Mouse (Mus musculus) adrenal gland, postnatal 10 days (tissue): ENCODE results near the gene Eya4. TPM values are rescaled to one million over a fixed set of nuclear protein-coding genes. Genes with fewer than 3 reads are reported as not detected.

ENCODE experiments used
- DNase-seq: peaks from one replicate; pipeline ENCODE4 v3.0.0; 2021; ENCODE audit warnings: mixed read lengths
- total RNA-seq, 2 experiments: library from RNA; stranded (reverse); gene quantifications; 2 replicates each; pipeline ENCODE4 v1.2.3; 2021

Gene Eya4
- total RNA-seq, 2 experiments from 2014 or later: 2.3 to 4.8 TPM

DNA sequence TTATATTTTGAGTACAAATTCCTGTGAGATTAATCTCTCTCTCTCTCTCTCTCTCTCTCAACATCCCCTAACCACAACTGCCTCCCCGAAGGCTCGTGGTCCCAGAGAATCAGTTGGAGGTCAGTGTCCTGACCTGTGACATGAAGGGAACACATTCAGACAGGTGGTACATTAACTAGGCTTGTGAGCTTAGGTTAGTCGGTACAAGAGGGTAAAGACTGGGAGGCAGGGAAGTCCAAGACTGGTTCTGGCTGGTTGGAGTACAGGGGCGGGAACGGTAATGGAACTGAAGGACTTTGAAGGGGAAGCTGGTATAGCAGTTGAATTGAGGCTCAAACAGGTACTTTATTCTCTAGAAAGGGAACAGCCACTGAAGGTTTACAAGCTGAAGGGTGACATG is 287.9 kb downstream of the Eya4 start:
- DNase-seq: no peak

DNA sequence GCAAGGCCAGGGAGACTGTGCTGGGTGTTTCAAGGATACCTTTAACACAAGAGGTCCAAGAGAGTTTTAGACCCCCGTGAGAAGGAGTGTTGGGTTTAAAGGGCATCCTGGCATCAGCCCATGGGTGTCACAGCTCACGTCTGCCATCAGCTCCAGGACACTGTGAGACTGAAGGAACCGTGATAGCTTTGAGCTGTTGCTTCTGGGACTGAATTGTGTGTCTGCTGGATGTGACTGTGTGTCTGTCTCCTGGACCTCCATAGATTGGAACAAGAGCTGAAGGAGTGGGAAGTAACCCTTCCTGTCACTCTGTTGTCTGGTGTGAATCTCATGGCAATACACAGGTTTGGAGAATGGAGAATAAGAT is 289.9 kb downstream of the Eya4 start:
- no peak for DNase-seq

DNA sequence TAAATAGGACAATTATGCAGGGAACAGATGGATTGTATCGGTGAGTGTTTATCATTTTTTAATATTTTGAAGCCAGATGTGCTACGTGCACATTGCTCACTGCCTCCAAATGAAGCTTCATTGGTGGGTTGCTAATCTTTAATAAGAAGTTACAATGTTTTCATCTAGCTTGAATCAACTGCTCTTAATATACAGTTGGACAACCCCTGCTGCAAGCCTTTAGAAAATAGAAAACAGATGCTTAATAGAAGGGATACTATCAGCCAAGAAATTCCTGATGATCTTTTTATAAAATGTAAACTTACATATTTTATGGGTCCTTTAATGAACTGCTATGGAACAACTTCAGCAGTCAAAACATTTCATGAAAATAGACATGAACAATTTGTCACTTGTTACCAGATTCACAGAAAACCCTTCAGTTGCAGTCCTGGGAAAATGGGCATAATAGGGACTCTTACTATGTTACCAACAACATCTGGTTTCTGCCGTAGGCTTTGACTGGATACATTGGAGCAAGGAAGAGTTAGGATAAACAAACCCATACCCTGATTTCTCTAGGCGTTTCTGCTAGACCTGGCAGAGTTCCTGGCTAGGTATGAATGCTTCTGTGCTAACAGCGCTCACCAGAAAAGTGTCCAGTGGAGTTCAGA is 290.4 kb downstream of the Eya4 start:
- no peak for DNase-seq

DNA sequence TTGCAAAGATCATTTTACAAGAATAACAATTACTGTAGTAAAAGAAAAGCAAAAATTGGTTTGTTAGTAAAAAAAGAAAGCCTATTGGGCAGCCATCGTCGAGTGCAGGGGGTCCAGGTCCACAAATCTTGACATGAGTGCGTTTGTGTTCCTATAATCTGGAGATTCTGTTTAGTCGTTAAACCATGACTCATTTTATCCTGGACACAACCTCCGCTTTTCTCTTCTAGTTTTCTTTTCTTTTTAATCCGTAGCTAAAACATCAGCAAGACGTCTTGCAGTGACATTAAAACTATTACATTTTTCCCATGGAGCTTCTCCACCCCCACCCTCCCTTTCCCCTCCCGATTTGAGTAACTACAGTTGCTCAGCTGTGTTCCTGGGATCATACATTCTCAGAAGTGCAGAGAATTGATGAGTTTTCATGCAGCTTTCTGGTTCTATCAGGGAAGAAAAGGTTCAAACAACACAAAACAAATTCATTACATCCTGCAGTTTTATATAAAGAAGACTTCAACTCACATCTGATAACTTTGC is 297.1 kb downstream of the Eya4 start:
- DNase-seq: no peak
